Mouse (Mus musculus) heart, postnatal 0 days (tissue): ENCODE measurements around the gene Thoc2.

Experiments used
- CTCF ChIP-seq: IDR thresholded peaks from 2 replicates; pipeline ENCODE4 v1.5.1; 2016; ENCODE audit warnings: antibody characterized with exemption, control low read depth, low read depth
- EP300 ChIP-seq: IDR thresholded peaks from 2 replicates; pipeline ENCODE4 v1.6.1; 2016; ENCODE audit warnings: antibody characterized with exemption, low read depth

DNA sequence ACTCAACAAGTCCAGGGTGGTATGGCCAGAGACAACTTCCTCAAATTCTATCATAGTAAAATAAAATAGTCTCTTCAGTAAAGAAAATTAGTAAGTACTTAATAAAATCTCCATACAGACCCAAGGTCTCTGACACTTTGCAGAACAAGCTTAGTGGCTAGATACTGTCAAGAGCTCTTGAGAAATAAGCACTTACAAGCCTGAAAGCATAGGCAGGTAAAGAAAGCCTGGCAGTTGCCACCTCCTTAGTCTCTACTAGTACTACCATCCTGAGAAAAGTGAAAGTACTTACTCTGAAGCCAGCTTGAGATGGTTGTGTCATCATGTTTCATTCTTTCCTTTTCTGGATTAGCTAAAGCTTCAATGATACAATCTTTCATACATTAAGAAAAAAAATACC, 82.7 kb downstream of the Thoc2 start:
- TF ChIP-seq CTCF: no peak
- no peak for TF ChIP-seq EP300
